Mouse (Mus musculus) MEL (cell line): ENCODE measurements around the gene Prdx6. TPM values are rescaled to one million over a fixed set of nuclear protein-coding genes. Genes with fewer than 3 reads are reported as not detected.

Experiments used
- DNase-seq: peaks from one replicate; pipeline ENCODE4 v3.0.0; 2011; ENCODE audit warnings: low read depth, low spot score
- H3K27ac ChIP-seq: 2 replicates; pipeline ENCODE4 v1.5.1; 2012; ENCODE audit warnings: low read depth, mild to moderate bottlenecking, control low read depth, low read length, moderate library complexity; ENCODE audit not compliant: control insufficient read depth
- H3K27me3 ChIP-seq, 2 experiments: fragments of 150-350 bp in 1 of 2; sonication (generic) in 1 of 2; 2 replicates each; pipeline ENCODE4 v1.6.1; 2012; ENCODE audit warnings: low read length in 2 of 2, mild to moderate bottlenecking in 2 of 2, improper control_type of control experiment in 1 of 2, moderate library complexity in 1 of 2; ENCODE audit not compliant: insufficient read depth in 2 of 2, control insufficient read depth in 1 of 2
- H3K36me3 ChIP-seq, 2 experiments: 2 replicates each; pipeline ENCODE4 v1.6.1; 2012 to 2014; ENCODE audit warnings: low read length in 2 of 2, improper control_type of control experiment in 1 of 2, inconsistent platforms in 1 of 2, mild to moderate bottlenecking in 1 of 2; ENCODE audit not compliant: insufficient read depth in 2 of 2, control insufficient read depth in 1 of 2
- H3K4me1 ChIP-seq, 2 experiments: fragments of 150-350 bp in 1 of 2; sonication (generic) in 1 of 2; 2 replicates each; pipeline ENCODE4 v1.6.1; 2012; ENCODE audit warnings: low read length in 2 of 2, improper control_type of control experiment in 1 of 2, mild to moderate bottlenecking in 1 of 2; ENCODE audit not compliant: insufficient read depth in 2 of 2, control insufficient read depth in 1 of 2
- H3K4me3 ChIP-seq, 2 experiments: fragments of 150-350 bp in 1 of 2; sonication (generic) in 1 of 2; 2 replicates each; pipeline ENCODE4 v1.5.1; 2012; ENCODE audit warnings: low read depth in 2 of 2, low read length in 2 of 2, mild to moderate bottlenecking in 2 of 2, moderate library complexity in 2 of 2, control low read depth in 1 of 2, improper control_type of control experiment in 1 of 2; ENCODE audit not compliant: control insufficient read depth in 1 of 2, insufficient read depth in 1 of 2
- H3K79me2 ChIP-seq: 2 replicates; pipeline ENCODE4 v1.6.1; 2012; ENCODE audit warnings: mild to moderate bottlenecking, low read length, moderate library complexity; ENCODE audit not compliant: control insufficient read depth, poor library complexity, insufficient read depth
- H3K9ac ChIP-seq: 2 replicates; pipeline ENCODE4 v1.6.1; 2012; ENCODE audit warnings: low read depth, mild to moderate bottlenecking, control low read depth, low read length, moderate library complexity; ENCODE audit not compliant: control insufficient read depth, poor library complexity, severe bottlenecking
- H3K9me3 ChIP-seq: fragments of 150-350 bp; sonication (generic); replicated peaks from 2 replicates; pipeline ENCODE4 v1.6.1; 2012; ENCODE audit warnings: mild to moderate bottlenecking, low read length, improper control_type of control experiment, moderate library complexity; ENCODE audit not compliant: insufficient read depth
- BHLHE40 ChIP-seq: IDR thresholded peaks from 2 replicates; pipeline ENCODE4 v1.6.1; 2012; ENCODE audit warnings: low read depth, mild to moderate bottlenecking, inconsistent platforms, low read length, improper control_type of control experiment, borderline replicate concordance
- ELF1 ChIP-seq: IDR thresholded peaks from 2 replicates; pipeline ENCODE4 v1.6.1; 2014; ENCODE audit warnings: low read depth, mild to moderate bottlenecking, inconsistent platforms, low read length, improper control_type of control experiment, moderate library complexity
- EP300 ChIP-seq, 2 experiments: IDR thresholded peaks; 2 replicates each; pipeline ENCODE4 v1.6.1; 2011; ENCODE audit warnings: improper control_type of control experiment in 2 of 2, low read length in 2 of 2, low read depth in 1 of 2, mild to moderate bottlenecking in 1 of 2
- ETS1 ChIP-seq: IDR thresholded peaks from 2 replicates; pipeline ENCODE4 v1.6.1; 2012; ENCODE audit warnings: low read depth, mild to moderate bottlenecking, inconsistent platforms, low read length, improper control_type of control experiment, moderate library complexity
- HCFC1 ChIP-seq: IDR thresholded peaks from 2 replicates; pipeline ENCODE4 v1.6.1; 2012; ENCODE audit warnings: low read depth, mild to moderate bottlenecking, inconsistent platforms, low read length, improper control_type of control experiment, moderate library complexity
- JUND ChIP-seq: IDR thresholded peaks from 2 replicates; pipeline ENCODE4 v1.6.1; 2011; ENCODE audit warnings: low read depth, mild to moderate bottlenecking, improper control_type of control experiment, low read length
- KAT2A ChIP-seq: conservative IDR thresholded peaks from 2 replicates; pipeline ENCODE4 v1.6.1; 2012; ENCODE audit warnings: low read depth, low read length, improper control_type of control experiment, inconsistent platforms
- MAFK ChIP-seq: IDR thresholded peaks from 2 replicates; pipeline ENCODE4 v1.6.1; 2011; ENCODE audit warnings: low read depth, mild to moderate bottlenecking, low read length, improper control_type of control experiment, borderline replicate concordance
- MEF2A ChIP-seq: IDR thresholded peaks from 2 replicates; pipeline ENCODE4 v1.6.1; 2014; ENCODE audit warnings: low read depth, mild to moderate bottlenecking, inconsistent platforms, low read length, improper control_type of control experiment; ENCODE audit not compliant: poor library complexity, insufficient replicate concordance, severe bottlenecking; ENCODE audit errors: extremely low read depth
- MYC ChIP-seq: IDR thresholded peaks from 2 replicates; pipeline ENCODE4 v1.6.1; 2011; ENCODE audit warnings: low read depth, mild to moderate bottlenecking, low read length, improper control_type of control experiment, moderate library complexity
- NELFE ChIP-seq: IDR thresholded peaks from 2 replicates; pipeline ENCODE4 v1.6.1; 2011; ENCODE audit warnings: low read depth, low read length, improper control_type of control experiment
- POLR2A ChIP-seq, 2 experiments: IDR thresholded peaks; 2 replicates each; pipeline ENCODE4 v1.6.1; 2011 to 2012; ENCODE audit warnings: low read length in 2 of 2, mild to moderate bottlenecking in 2 of 2, control low read depth in 1 of 2, improper control_type of control experiment in 1 of 2, low read depth in 1 of 2, moderate library complexity in 1 of 2; ENCODE audit not compliant: control insufficient read depth in 1 of 2, insufficient read depth in 1 of 2, poor library complexity in 1 of 2
- RCOR1 ChIP-seq: IDR thresholded peaks from 2 replicates; pipeline ENCODE4 v1.6.1; 2012; ENCODE audit warnings: low read depth, mild to moderate bottlenecking, inconsistent platforms, low read length, improper control_type of control experiment
- SIN3A ChIP-seq: IDR thresholded peaks from 2 replicates; pipeline ENCODE4 v1.6.1; 2012; ENCODE audit warnings: low read length, improper control_type of control experiment, inconsistent platforms
- SMC3 ChIP-seq: IDR thresholded peaks from 2 replicates; pipeline ENCODE4 v1.6.1; 2011; ENCODE audit warnings: low read depth, low read length, improper control_type of control experiment
- ZKSCAN1 ChIP-seq: IDR thresholded peaks from 2 replicates; pipeline ENCODE4 v1.6.1; 2012; ENCODE audit warnings: low read depth, mild to moderate bottlenecking, inconsistent platforms, low read length, improper control_type of control experiment, moderate library complexity
- polyA plus RNA-seq, 2 experiments: library from polyadenylated mRNA; stranded (reverse) in 1 of 2; unstranded in 1 of 2; fragments of >175 nt in 1 of 2; fragments of >200 nt in 1 of 2; gene quantifications; 2 replicates each; pipeline versions ENCODE4 v1.2.1 to v1.2.4; 2012; ENCODE audit warnings: low replicate concordance in 2 of 2, low read depth in 1 of 2; ENCODE audit not compliant: insufficient read length in 2 of 2, insufficient read depth in 1 of 2, missing spikeins in 1 of 2
- total RNA-seq: library from RNA; depleted of rRNA; stranded (reverse); fragments of 300-350 nt; gene quantifications from 2 replicates; pipeline ENCODE4 v1.2.3, GENCODE M21; 2012

Prdx6 gene
- total and polyA plus RNA-seq, 3 experiments: 155 to 300 TPM; not detected in 1

GRCm38 (mm10) chr1:161237750-161238149, 13.3 kb downstream of the Prdx6 start (continued):
- TF ChIP-seq RCOR1 (peak; percentile 53; the same call in 1 of the 2 replicates), BHLHE40 (no peak)

DNA sequence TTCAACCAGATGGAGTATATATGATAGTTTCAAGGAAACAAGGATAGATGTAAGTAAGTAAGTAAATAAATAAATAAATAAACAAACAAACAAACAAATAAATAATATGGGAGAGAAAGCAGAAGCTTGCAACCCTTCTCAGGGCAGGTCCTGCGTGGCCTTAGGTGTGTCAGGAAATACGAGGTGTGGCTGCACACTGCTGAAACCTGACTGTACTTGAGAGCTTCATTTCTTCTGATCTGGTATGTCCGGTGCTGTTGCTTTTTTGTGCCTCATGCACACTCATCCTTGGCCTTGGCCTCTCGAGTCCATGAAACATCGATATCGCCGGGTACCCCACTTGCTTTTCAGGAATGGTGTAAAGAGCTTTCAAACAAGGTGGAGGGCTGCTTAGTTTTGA, 13.7 kb downstream of the Prdx6 start:
- TF ChIP-seq ZKSCAN1 (no peak), POLR2A (IDR thresholded peaks at IDR 0.05; ENCODE audit: control insufficient read depth in 1 of 2, insufficient read depth in 1 of 2, low read depth in 1 of 2, low read length in 2 of 2, poor library complexity in 1 of 2) (no peak), SMC3 (no peak), MAFK (no peak), ETS1 (no peak), ELF1 (no peak), HCFC1 (no peak), EP300 (IDR thresholded peaks at IDR 0.05; ENCODE audit: low read depth in 1 of 2, low read length in 2 of 2) (no peak), KAT2A (no peak), JUND (no peak), SIN3A (no peak)
- no peak for DNase-seq
- Histone ChIP-seq H3K4me1 (peaks cover 3 to 7% of the 10 kb centered on the region in 2 experiments), H3K36me3 (peaks cover 3 to 12% of the 10 kb centered on the region in 2 experiments), H3K9ac (no peak overlapping the region), H3K9me3 (no peaks in the 10 kb centered on the region), H3K4me3 (no peak overlapping the region), H3K27ac (peak overlapping the region; percentile 23; the same call in 1 of the 2 replicates), H3K79me2 (no peaks in the 10 kb centered on the region), H3K27me3 (no peaks in the 10 kb centered on the region)

DNA sequence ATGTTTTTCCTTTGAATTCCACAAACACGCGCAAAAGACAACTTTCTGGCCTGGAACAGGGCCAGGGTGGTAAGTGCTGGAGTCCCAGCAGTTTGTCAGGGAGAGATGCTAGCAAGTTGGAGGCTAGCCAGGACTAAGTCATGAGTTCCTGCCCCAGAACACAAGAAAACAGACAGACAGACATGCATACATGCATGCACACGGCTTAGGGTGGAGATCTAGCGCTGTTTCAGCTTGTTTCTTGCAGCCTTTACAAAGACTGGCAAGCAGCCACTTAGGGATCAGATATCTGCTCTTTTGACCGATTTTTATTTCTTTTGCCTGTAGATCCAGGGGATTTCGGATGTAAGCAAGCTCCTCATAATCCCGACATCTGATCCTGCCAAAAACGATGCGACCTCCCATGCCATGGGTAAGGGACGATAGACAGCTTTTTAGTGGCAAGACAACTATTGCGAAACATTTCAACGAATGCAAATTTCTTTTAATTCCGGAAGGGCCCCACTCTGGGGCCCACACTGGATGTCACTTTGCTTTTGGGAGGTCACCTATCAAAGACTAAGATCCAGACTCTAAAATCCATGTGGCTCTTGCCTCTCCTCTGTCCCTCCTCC, 17.7 kb downstream of the Prdx6 start:
- Histone ChIP-seq H3K79me2 (no peaks in the 10 kb centered on the region), H3K4me3 (no peak overlapping the region), H3K9me3 (no peaks in the 10 kb centered on the region), H3K4me1 (peaks cover 3 to 7% of the 10 kb centered on the region in 2 experiments), H3K36me3 (peaks cover 0 to 9% of the 10 kb centered on the region in 2 experiments; a peak in 2 of 4 replicates), H3K27ac (no peak overlapping the region), H3K9ac (no peak overlapping the region), H3K27me3 (no peaks in the 10 kb centered on the region)
- TF ChIP-seq MEF2A (no peak), ELF1 (no peak), MYC (no peak), KAT2A (no peak), NELFE (no peak)
- DNase-seq: no peak
